10 mouse cellular contexts compared by ENCODE assay signal in the genomic region with DNA sequence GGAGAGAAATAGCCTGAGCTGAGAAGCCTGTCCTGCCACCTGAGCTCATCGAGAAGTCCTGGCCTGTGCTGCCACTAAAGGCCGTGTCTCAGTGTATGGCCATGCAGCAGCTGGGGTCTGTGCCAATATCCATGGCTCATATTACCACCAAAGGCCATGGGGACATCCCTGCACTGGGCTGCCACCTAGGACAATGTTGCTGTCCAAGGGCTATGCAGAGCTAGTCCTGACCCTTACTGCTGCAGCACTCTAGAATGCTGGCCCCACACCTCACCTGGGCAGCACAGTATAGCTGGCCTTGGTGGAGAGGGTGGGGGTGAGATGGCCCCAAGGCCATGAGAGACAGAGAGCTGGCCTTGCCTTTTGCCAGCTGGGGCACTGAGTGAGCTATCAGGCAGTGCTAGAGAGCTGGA.
DNase-seq lines count a peak whose midpoint lies in the region; ATAC-seq lines count a peak whose summit lies in the region.
"Had no signal": no experiment of that assay in that cellular context is flagged by ENCODE, and none has a peak within 500 bp of the region (broad histone marks: within the 10 kb centered on the region; RNA-seq: fewer than 3 reads in every experiment).

No protein-coding gene starts in this region.

- peak overlapping the region; percentile 58 for H3K27ac ChIP-seq in forebrain, embryonic 10.5 days
- no peak overlapping the region for H3K27ac ChIP-seq in intestine, embryonic 16.5 days (ENCODE audit: low read length)
- H3K27ac ChIP-seq: kidney, postnatal 0 days had no signal

- DNase-seq in heart, adult 11 months: peak; percentile 89
- no peak for DNase-seq in heart, postnatal 36 days
- DNase-seq in adrenal gland, postnatal 14 days: peak; percentile 33
- DNase-seq in forebrain, embryonic 10.5 days (ENCODE audit: extremely low spot score, low spot score): no peak
- no peak for DNase-seq in thymus, postnatal 10 days (ENCODE audit: low spot score in 2 of 2)
- DNase-seq in spleen, postnatal 10 days (ENCODE audit: low spot score in 2 of 2): no peak
- DNase-seq in heart, postnatal 4 days: no peak

- intact Hi-C loops in heart, postnatal 36 days (cut with DNase I): no loop called here

- peaks cover 20% of the 10 kb centered on the region for H3K4me1 ChIP-seq in forebrain, embryonic 10.5 days
- H3K4me1 ChIP-seq in intestine, embryonic 16.5 days (ENCODE audit: control insufficient read depth, insufficient read depth, low read length): peaks cover 3% of the 10 kb centered on the region; the same call in 1 of the 2 replicates

- WGBS in forebrain, embryonic 10.5 days: 93% methylated on average over 2 of the region's 2 CpGs
- 91% methylated on average over 2 of the region's 2 CpGs for WGBS in intestine, embryonic 16.5 days

- no peaks in the 10 kb centered on the region for H3K27me3 ChIP-seq in forebrain, embryonic 10.5 days (ENCODE audit: poor library complexity, severe bottlenecking)
- H3K27me3 ChIP-seq in intestine, embryonic 16.5 days (replicated peaks; ENCODE audit: control insufficient read depth, insufficient read depth, low read length): no peaks in the 10 kb centered on the region

- H3K4me3 ChIP-seq in forebrain, embryonic 10.5 days: no peak overlapping the region
- no peak overlapping the region for H3K4me3 ChIP-seq in intestine, embryonic 16.5 days (ENCODE audit: low read length)

- ATAC-seq in intestine, embryonic 16.5 days: 0 out of 2 replicates have a peak, but pooled peaks have one; percentile 36
- ATAC-seq: activated CD4-positive, CD25-positive, alpha-beta regulatory T cell, adult 4 months had no signal

- no peaks in the 10 kb centered on the region for H3K36me3 ChIP-seq in forebrain, embryonic 10.5 days (replicated peaks)
- no peaks in the 10 kb centered on the region for H3K36me3 ChIP-seq in intestine, embryonic 16.5 days (ENCODE audit: control insufficient read depth, insufficient read depth, low read length)

- H3K9me3 ChIP-seq in forebrain, embryonic 10.5 days: no peaks in the 10 kb centered on the region
- H3K9me3 ChIP-seq in intestine, embryonic 16.5 days (ENCODE audit: control insufficient read depth, low read length): no peaks in the 10 kb centered on the region

- no peak overlapping the region for H3K4me2 ChIP-seq in intestine, embryonic 16.5 days (ENCODE audit: low read depth, low read length)

- H3K9ac ChIP-seq in intestine, embryonic 16.5 days (ENCODE audit: low read depth, low read length): no peak overlapping the region

Comparison
In these comparisons a context has a peak if more than half of its experiments do, and no peak if none do; other contexts are left out.
1. DNase-seq: peak in heart, adult 11 months (single experiment) and adrenal gland, postnatal 14 days (single experiment); none in heart, postnatal 36 days (0 of 2), forebrain, embryonic 10.5 days (single experiment), thymus, postnatal 10 days (0 of 2), spleen, postnatal 10 days (0 of 2) and heart, postnatal 4 days (single experiment).